Mouse (Mus musculus): ENCODE measurements around the gene Ephb6.

GRCm38 (mm10) chr6:41620173-41620798, 15.0 kb downstream of the Ephb6 start:
- no peak for TF ChIP-seq CTCF (IDR thresholded peaks at IDR 0.05; ENCODE audit: low read depth)
- TF ChIP-seq EP300 (IDR thresholded peaks at IDR 0.05; ENCODE audit: low read depth), result no peak
